Mouse (Mus musculus) embryonic facial prominence, embryonic 14.5 days (tissue): ENCODE measurements around the gene Prkce. TPM values are rescaled to one million over a fixed set of nuclear protein-coding genes. Genes with fewer than 3 reads are reported as not detected.

Source experiments
- ATAC-seq: fragments of 200-750 bp; cut with Nextera tagmentation; 2 replicates; pipeline ENCODE4 v1.8.0; 2017; ENCODE audit warnings: low read depth, moderate number of reproducible peaks, moderate TSS enrichment
- DNase-seq: peaks from one replicate; pipeline ENCODE4 v3.0.0-alpha.2; 2015; ENCODE audit warnings: low spot score
- H3K27ac ChIP-seq: fragments of 300-500 bp; sonication (generic); replicated peaks from 2 replicates; pipeline ENCODE4 v1.5.1; 2014; ENCODE audit warnings: low read depth, mild to moderate bottlenecking, low read length, moderate library complexity
- H3K27me3 ChIP-seq: fragments of 300-500 bp; sonication (generic); replicated peaks from 2 replicates; pipeline ENCODE4 v1.6.1; 2014; ENCODE audit warnings: low read length; ENCODE audit not compliant: control insufficient read depth, insufficient read depth
- H3K36me3 ChIP-seq: fragments of 300-500 bp; sonication (generic); 2 replicates; pipeline ENCODE4 v1.6.1; 2014; ENCODE audit warnings: low read length, mixed read lengths; ENCODE audit not compliant: control insufficient read depth, insufficient read depth
- H3K4me1 ChIP-seq: fragments of 300-500 bp; sonication (generic); 2 replicates; pipeline ENCODE4 v1.6.1; 2014; ENCODE audit warnings: antibody characterized with exemption, low read length; ENCODE audit not compliant: control insufficient read depth, insufficient read depth
- H3K4me2 ChIP-seq: fragments of 300-500 bp; sonication (generic); 2 replicates; pipeline ENCODE4 v1.6.1; 2014; ENCODE audit warnings: low read depth, mild to moderate bottlenecking, low read length, moderate library complexity, mixed read lengths
- H3K4me3 ChIP-seq: fragments of 300-500 bp; sonication (generic); 2 replicates; pipeline ENCODE4 v1.5.1; 2014; ENCODE audit warnings: low read depth, mild to moderate bottlenecking, low read length
- H3K9ac ChIP-seq: fragments of 300-500 bp; sonication (generic); 2 replicates; pipeline ENCODE4 v1.6.1; 2014; ENCODE audit warnings: low read depth, mild to moderate bottlenecking, low read length, moderate library complexity, mixed read lengths
- H3K9me3 ChIP-seq: fragments of 300-500 bp; sonication (generic); 2 replicates; pipeline ENCODE4 v1.6.1; 2016; ENCODE audit warnings: low read length; ENCODE audit not compliant: control insufficient read depth
- WGBS: fragments of 180-500 bp; shearing (Covaris S2); extraction: QIAGEN DNeasy Blood & Tissue Kit; methylation state at CpG from one replicate; pipeline ENCODE4 v1.1.7; 2014; 5-methylcytosine and 5-hydroxymethylcytosine counted together
- polyA plus RNA-seq: library from polyadenylated mRNA; unstranded; fragments of >200 nt; fragmentation: Nextera tagmentation; extraction: Ambion mirVana; gene quantifications from 2 replicates; pipeline ENCODE4 v1.2.1, GENCODE M21; 2014

Prkce gene
- 8.7 and 9.7 TPM in 2 replicates for polyA plus RNA-seq

DNA sequence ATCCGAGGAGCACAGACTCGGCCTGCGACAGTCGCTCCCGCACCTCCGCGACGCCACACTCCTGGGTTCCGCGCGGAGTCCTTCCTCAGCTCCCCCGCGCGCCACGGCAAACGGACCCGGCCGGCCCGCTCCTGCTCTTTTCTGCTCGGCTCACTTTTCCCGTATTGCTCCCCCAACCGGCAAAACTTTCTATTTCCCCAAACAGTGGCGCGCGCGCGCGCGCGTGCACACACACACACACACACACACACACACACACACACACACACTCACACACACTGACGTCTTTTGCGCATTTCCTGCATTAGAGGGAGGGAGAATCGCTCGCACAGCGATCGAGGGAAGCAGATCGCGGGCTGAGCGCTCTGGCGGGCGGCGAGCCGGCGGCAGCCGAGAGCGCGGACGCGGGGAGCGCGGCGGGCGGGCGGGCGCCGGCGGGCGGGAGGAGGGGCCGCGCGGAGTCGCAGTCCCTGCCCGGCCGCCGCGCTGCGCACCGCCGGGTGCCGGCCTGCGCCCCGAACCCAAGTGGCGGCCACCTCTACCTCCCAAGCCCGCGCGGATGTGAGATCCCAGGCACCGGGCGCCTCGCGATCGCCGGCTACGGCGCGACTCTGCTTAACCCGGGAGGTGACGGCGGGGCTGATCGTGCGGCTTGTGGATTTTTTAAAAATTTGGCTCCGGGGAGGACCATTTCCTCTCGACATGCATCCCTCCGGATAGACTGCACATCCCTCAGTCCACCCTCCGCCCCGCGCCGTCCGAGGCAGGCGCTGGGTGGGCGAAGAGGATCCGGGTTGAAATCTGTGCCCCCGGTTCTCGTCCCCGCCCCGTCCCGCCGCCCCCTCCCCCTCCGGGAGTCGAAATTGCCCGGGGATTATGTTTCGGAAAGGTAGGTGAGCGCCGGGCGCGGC is at the start of gene Prkce:
TSS of gene Prkce (plus strand) at position 466 of the 911 bp plus-strand sequence.
- Histone ChIP-seq H3K4me3 (peak within 1 kb of the TSS; percentile 79), H3K9ac (peak within 1 kb of the TSS; percentile 92)
- peak; percentile 71 for ATAC-seq

DNA sequence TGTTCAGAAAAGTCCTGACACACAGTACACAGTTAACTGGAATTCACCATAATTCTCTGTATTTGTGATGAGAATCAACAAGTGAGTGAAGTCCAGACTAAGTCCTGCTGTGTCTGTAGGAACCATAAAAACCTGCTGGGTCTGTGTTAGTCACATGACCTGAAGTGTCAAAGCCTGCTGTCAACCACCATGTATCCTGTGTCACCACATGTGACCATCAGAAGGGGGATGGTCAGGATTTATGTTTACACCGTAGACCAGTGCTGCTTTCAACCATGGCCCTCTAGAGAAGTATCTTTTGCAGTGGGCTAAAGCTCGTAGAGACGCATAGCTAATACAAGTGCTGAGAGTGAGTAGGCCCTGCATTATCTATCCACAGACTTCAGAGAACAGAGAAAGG is 44.4 kb upstream of the Prkce start:
- ATAC-seq (no peak), DNase-seq (no peak)
- no peak overlapping the region for H3K4me3 ChIP-seq
- H3K27ac ChIP-seq = no peak overlapping the region
- H3K9me3 ChIP-seq = no peaks in the 10 kb centered on the region
- 80% methylated on average over 3 of the region's 3 CpGs for WGBS
- H3K27me3 ChIP-seq = no peaks in the 10 kb centered on the region
- H3K4me2 ChIP-seq = no peak overlapping the region
- peaks cover 42% of the 10 kb centered on the region for H3K36me3 ChIP-seq
- H3K4me1 ChIP-seq = no peaks in the 10 kb centered on the region
- H3K9ac ChIP-seq = no peak overlapping the region

More for the DNA sequence above, at the start of gene Prkce:
- Histone ChIP-seq H3K27ac (peak within 1 kb of the TSS; percentile 98), H3K4me2 (peak within 1 kb of the TSS; percentile 92), H3K4me1 (peaks cover 32% of the 10 kb centered on the region), H3K27me3 (no peaks in the 10 kb centered on the region), H3K9me3 (no peaks in the 10 kb centered on the region), H3K36me3 (0 out of 2 replicates have a peak, but pooled peaks cover under 1% of the 10 kb centered on the region)
- DNase-seq = peak; percentile 96
- 0% methylated on average over 35 of the region's 115 CpGs for WGBS

DNA sequence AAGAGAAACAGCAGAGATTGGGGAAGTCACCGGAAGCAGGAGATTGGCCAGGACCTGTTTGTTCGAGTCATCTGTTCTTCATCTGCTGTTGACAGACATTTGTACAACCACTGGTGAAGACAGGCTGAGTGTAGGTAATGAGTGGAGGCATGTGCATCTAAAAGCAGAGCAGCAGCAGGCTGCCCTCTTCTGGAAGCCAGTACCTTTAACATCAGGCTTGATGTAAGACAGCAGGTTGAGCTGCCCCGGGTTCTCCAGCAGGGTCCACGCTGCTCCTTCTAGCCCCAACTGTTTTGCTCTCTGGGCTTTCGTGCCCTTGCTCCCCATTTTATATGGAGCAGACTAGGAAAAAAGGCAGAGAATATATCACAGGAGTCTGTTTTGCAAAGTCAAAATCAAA is 41.7 kb upstream of the Prkce start:
- Histone ChIP-seq H3K9ac (no peak overlapping the region), H3K9me3 (no peaks in the 10 kb centered on the region), H3K4me3 (no peak overlapping the region), H3K36me3 (peaks cover 43% of the 10 kb centered on the region), H3K27me3 (no peaks in the 10 kb centered on the region), H3K4me1 (no peaks in the 10 kb centered on the region), H3K27ac (no peak overlapping the region), H3K4me2 (no peak overlapping the region)
- WGBS = 64% methylated on average over 5 of the region's 5 CpGs
- ATAC-seq (no peak), DNase-seq (peak; percentile 20)

DNA sequence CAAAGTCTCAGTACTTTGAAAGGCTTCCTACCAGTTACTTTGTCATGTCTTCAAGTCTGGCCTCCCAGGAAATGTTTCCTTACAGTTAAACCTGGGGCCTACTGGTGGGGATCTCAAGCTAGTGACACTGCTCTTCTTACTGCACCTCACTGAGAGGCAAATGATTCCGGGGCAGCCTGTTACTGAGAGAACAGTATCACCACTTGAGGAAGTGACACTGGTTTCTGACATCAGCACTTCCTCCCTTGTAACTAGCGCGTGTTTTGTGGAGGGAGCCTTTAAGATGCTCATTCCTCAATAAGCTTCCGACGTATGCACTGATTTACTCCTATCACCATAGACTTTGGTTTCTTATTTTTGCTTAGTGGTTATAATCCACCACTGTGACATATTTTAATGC is 39.4 kb upstream of the Prkce start:
- no peak overlapping the region for H3K4me2 ChIP-seq
- no peaks in the 10 kb centered on the region for H3K9me3 ChIP-seq
- no peak overlapping the region for H3K9ac ChIP-seq
- no peak overlapping the region for H3K27ac ChIP-seq
- no peaks in the 10 kb centered on the region for H3K4me1 ChIP-seq
- peaks cover 23% of the 10 kb centered on the region for H3K36me3 ChIP-seq
- H3K27me3 ChIP-seq = no peaks in the 10 kb centered on the region
- no peak for ATAC-seq
- 93% methylated on average over 5 of the region's 5 CpGs for WGBS
- no peak for DNase-seq
- no peak overlapping the region for H3K4me3 ChIP-seq

DNA sequence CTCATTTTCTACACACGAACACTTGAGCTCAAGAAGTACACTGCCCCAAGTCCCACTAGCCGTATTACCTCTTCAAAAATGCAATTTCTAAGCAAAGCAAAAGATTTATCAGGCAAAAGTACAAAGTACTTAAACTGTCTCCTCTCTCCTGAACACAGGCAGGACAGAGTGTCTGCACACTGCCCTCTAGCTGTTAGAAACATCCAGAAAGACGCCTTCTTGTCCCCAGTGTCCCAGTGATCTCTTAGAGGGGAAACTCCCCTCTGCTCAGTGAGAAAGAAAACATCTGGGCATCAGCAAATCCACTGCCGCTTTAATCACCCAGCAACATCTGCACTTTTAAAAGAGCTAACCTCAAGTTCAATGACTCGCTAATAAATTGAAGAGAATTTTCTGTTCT is 35.1 kb upstream of the Prkce start:
- no peak overlapping the region for H3K4me3 ChIP-seq
- H3K4me2 ChIP-seq = no peak overlapping the region
- DNase-seq (peak; percentile 17), ATAC-seq (no peak)
- no peaks in the 10 kb centered on the region for H3K27me3 ChIP-seq
- H3K36me3 ChIP-seq = peaks cover 45% of the 10 kb centered on the region
- H3K9ac ChIP-seq = no peak overlapping the region
- no peak overlapping the region for H3K27ac ChIP-seq
- 67% methylated on average over 5 of the region's 5 CpGs for WGBS
- no peaks in the 10 kb centered on the region for H3K9me3 ChIP-seq
- H3K4me1 ChIP-seq = no peaks in the 10 kb centered on the region

DNA sequence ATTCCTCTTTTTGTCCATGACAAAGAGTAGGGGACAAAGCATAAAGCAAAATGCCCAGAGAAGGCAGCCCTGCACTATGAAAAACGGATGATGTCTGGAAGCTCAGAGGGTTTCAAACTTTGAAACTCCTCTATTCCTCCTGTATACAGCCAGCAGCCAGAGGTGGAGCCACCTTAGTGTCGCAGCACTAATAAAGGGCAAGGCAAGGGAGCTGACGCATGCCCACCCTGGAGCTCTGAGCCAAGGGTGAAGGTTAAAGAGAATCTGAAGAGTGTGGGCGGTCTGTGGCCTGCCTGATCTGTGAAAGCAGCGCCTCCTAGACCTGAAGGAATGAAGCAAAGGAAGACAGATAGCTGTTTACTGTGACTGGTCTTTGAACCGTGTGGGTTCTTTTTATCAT is 33.1 kb upstream of the Prkce start:
- peaks cover 57% of the 10 kb centered on the region for H3K36me3 ChIP-seq
- H3K9me3 ChIP-seq = no peaks in the 10 kb centered on the region
- H3K4me2 ChIP-seq = no peak overlapping the region
- no peak overlapping the region for H3K4me3 ChIP-seq
- no peaks in the 10 kb centered on the region for H3K27me3 ChIP-seq
- 85% methylated on average over 6 of the region's 6 CpGs for WGBS
- no peaks in the 10 kb centered on the region for H3K4me1 ChIP-seq
- ATAC-seq (no peak), DNase-seq (no peak)
- no peak overlapping the region for H3K9ac ChIP-seq
- no peak overlapping the region for H3K27ac ChIP-seq

DNA sequence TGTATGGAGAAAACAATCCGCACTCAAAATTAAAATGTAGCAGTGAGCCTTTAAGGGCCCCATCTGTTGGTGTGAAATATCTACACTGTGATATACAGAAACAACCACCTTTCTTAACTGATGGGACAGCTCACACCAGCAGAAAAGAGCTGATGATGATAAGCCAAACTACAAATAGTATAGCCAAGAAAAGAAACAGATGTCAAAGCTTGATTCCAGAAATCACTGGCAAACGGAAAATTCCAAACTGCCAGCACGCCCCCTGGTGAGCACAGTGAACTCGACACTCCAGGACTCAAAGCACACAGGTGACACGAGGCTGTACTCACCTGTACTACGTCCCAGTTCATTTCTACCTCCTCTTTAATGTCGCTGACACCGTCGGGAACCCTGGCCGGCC is 31.8 kb upstream of the Prkce start:
- H3K36me3 ChIP-seq = peaks cover 58% of the 10 kb centered on the region
- no peak overlapping the region for H3K4me2 ChIP-seq
- no peaks in the 10 kb centered on the region for H3K27me3 ChIP-seq
- no peak for ATAC-seq
- WGBS = 73% methylated on average over 10 of the region's 10 CpGs
- no peak overlapping the region for H3K27ac ChIP-seq
- DNase-seq = no peak
- H3K9me3 ChIP-seq = no peaks in the 10 kb centered on the region
- no peak overlapping the region for H3K4me3 ChIP-seq
- H3K4me1 ChIP-seq = no peaks in the 10 kb centered on the region
- no peak overlapping the region for H3K9ac ChIP-seq

DNA sequence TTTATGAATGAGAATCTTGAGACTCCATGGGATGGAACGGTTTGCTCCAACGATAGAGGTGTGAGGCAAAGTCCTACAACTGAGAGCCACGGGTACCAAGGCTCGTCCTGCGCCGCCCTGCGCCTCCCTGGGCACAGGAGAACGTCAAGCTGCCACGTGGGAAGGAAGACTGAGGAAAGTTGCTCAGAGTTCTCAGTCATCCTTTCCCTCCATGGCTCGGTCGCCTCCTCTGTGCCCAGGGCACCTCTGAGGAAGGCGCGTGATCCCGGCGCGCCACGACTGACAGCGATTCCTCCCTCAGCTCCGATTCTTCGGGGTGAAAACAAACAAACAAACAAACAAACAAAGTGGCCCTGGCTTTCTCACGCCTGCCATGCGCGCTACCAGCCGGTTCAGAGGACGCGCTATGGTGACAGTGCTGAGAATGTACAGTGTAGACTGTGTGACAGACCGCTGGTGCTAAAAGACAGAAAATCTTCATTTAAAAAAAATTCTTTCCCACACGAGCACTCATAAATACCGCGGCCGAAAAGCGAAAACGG is 23.0 kb upstream of the Prkce start:
- no peaks in the 10 kb centered on the region for H3K9me3 ChIP-seq
- ATAC-seq (peak; percentile 80), DNase-seq (no peak)
- peaks cover 12% of the 10 kb centered on the region; the same call in 1 of the 2 replicates for H3K36me3 ChIP-seq
- peak overlapping the region; percentile 63 for H3K4me3 ChIP-seq
- 0 out of 2 replicates have a peak overlapping the region, but pooled peaks have one; percentile 29 for H3K27ac ChIP-seq
- under 1% methylated on average over 33 of the region's 33 CpGs for WGBS
- peaks cover 9% of the 10 kb centered on the region for H3K4me1 ChIP-seq
- H3K9ac ChIP-seq = peak overlapping the region; percentile 77
- peak overlapping the region; percentile 93 for H3K4me2 ChIP-seq
- no peaks in the 10 kb centered on the region for H3K27me3 ChIP-seq
